Mouse (Mus musculus) embryonic facial prominence, embryonic 12.5 days (tissue): ENCODE measurements around the gene Hsp90b1. TPM values are rescaled to one million over a fixed set of nuclear protein-coding genes. Genes with fewer than 3 reads are reported as not detected.
"Not testable (repeated sequence)": the region's sequence is repeated elsewhere in the genome, so short reads cannot be mapped to it uniquely, and the experiment has no call there.

Experiments used
- ATAC-seq: fragments of 200-750 bp; cut with Nextera tagmentation; 2 replicates; pipeline ENCODE4 v1.8.0; 2017; ENCODE audit not compliant: insufficient number of reproducible peaks, insufficient read depth, low FRiP score, low TSS enrichment
- H3K27ac ChIP-seq: fragments of 300-500 bp; sonication (generic); 2 replicates; pipeline ENCODE4 v1.5.1; 2016; ENCODE audit warnings: mild to moderate bottlenecking
- H3K27me3 ChIP-seq: fragments of 300-500 bp; sonication (generic); 2 replicates; pipeline ENCODE4 v1.6.1; 2016; ENCODE audit warnings: mild to moderate bottlenecking, moderate library complexity
- H3K36me3 ChIP-seq: fragments of 300-500 bp; sonication (generic); 2 replicates; pipeline ENCODE4 v1.6.1; 2016; ENCODE audit warnings: mild to moderate bottlenecking
- H3K4me1 ChIP-seq: fragments of 300-500 bp; sonication (generic); 2 replicates; pipeline ENCODE4 v1.6.1; 2016
- H3K4me2 ChIP-seq: fragments of 300-500 bp; sonication (generic); replicated peaks from 2 replicates; pipeline ENCODE4 v1.6.1; 2016; ENCODE audit warnings: mild to moderate bottlenecking, moderate library complexity
- H3K4me3 ChIP-seq: fragments of 300-500 bp; sonication (generic); 2 replicates; pipeline ENCODE4 v1.5.1; 2016; ENCODE audit warnings: mild to moderate bottlenecking
- H3K9ac ChIP-seq: fragments of 300-500 bp; sonication (generic); 2 replicates; pipeline ENCODE4 v1.6.1; 2016; ENCODE audit warnings: mild to moderate bottlenecking, moderate library complexity
- H3K9me3 ChIP-seq: fragments of 300-500 bp; sonication (generic); 2 replicates; pipeline ENCODE4 v1.6.1; 2016; ENCODE audit warnings: mild to moderate bottlenecking, moderate library complexity
- WGBS: fragments of 180-500 bp; shearing (Covaris S2); methylation state at CpG from one replicate; pipeline ENCODE4 v1.1.7; 2016; 5-methylcytosine and 5-hydroxymethylcytosine counted together
- polyA plus RNA-seq: library from polyadenylated mRNA; unstranded; fragments of >200 nt; fragmentation: Nextera tagmentation; extraction: Ambion mirVana; gene quantifications from 2 replicates; pipeline ENCODE4 v1.2.1, GENCODE M21; 2016

Gene Hsp90b1
- polyA plus RNA-seq, 1 experiment from 2014 or later: 661 TPM

DNA sequence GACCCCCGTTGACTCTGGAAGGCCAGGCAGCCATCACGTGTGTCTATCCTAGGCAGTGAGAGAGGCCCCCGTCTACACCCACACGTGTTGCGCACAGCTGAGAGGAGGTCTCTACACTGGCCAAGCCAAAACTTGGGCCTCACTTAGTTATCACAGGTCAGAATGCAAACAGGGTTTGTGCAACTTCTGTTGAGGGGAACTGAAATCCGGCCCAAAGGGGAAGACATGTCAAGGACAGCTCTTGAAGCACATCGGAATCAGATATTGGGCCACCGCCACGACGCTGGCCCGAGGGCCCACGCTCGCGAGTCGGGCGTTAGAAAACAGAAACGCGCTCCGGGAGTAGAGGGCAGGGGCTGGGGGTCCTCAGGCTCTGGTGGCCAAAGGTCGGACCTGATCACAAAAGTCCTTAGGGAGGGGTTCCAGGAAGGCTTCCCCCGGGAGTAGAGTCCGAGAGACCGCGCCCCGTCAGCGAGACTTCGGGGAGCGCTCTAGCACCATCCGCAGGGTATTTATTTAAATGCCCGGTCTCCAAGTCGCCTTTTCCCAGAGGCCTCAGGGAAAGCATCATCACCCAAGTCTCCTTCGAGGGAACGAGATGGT is 619 bp downstream of the Hsp90b1 start:
- under 1% methylated on average over 33 of the region's 33 CpGs for WGBS
- peak overlapping the region; percentile 95 for H3K4me3 ChIP-seq
- H3K36me3 ChIP-seq: peaks cover 33% of the 10 kb centered on the region
- H3K4me2 ChIP-seq: peak overlapping the region; percentile 94
- H3K4me1 ChIP-seq: peaks cover 40% of the 10 kb centered on the region
- H3K27ac ChIP-seq: peak overlapping the region; percentile 82
- H3K9ac ChIP-seq: peak overlapping the region; percentile 94
- H3K9me3 ChIP-seq: no peaks in the 10 kb centered on the region
- ATAC-seq: no peak
- H3K27me3 ChIP-seq: no peaks in the 10 kb centered on the region

DNA sequence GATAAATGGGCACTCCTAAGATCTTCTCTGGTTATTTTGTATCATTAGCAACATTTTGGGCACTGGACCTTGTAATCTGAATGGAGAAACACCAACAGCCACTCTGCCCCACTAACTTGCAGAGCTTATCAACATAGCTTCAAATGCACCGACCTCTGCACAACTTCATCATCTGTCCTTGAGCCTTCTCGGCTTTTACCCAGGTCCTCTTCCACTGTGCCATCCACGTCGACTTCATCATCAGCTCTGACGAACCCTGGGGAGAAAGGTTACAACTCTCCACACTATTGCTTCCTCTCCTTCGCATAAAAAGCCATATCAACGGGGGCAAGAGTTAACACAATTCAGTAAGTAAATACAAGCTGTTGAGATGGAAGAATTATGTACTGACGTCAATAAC is 1.2 kb downstream of the Hsp90b1 start:
- Histone ChIP-seq H3K4me1 (peaks cover 46% of the 10 kb centered on the region), H3K27ac (no peak overlapping the region)
- WGBS: 3% methylated on average over 8 of the region's 8 CpGs

DNA sequence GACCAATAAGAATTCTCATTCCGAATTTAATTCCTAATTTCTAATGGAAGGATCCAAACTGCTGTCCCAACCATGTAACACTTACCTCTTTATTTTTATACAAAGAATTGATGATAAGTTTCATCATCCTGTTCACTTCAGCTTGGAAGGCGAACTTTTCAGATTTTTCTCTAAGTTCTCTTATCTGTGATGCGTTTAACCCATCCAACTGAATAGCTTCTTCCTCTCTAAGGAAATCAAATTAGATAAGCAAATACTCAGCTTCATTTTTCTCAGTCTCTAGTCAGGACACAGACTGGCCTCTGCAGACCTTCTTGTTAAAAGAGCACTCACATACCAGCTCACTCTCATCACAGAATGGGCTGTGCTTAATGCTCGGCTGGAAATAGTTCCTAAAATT is 1.9 kb downstream of the Hsp90b1 start:
- Histone ChIP-seq H3K27ac (0 out of 2 replicates have a peak overlapping the region, but pooled peaks have one; percentile 3), H3K4me3 (peak overlapping the region; percentile 95), H3K9me3 (no peaks in the 10 kb centered on the region), H3K9ac (peak overlapping the region; percentile 94), H3K27me3 (no peaks in the 10 kb centered on the region), H3K4me1 (peaks cover 47% of the 10 kb centered on the region), H3K4me2 (peak overlapping the region; percentile 94), H3K36me3 (peaks cover 45% of the 10 kb centered on the region)
- no peak for ATAC-seq
- 64% methylated on average over 4 of the region's 4 CpGs for WGBS

More for the DNA sequence above, 1.2 kb downstream of the Hsp90b1 start:
- H3K4me2 ChIP-seq: peak overlapping the region; percentile 94
- H3K9ac ChIP-seq: peak overlapping the region; percentile 94
- ATAC-seq: no peak
- H3K4me3 ChIP-seq: peak overlapping the region; percentile 95
- H3K27me3 ChIP-seq: no peaks in the 10 kb centered on the region
- H3K9me3 ChIP-seq: no peaks in the 10 kb centered on the region
- peaks cover 39% of the 10 kb centered on the region for H3K36me3 ChIP-seq

DNA sequence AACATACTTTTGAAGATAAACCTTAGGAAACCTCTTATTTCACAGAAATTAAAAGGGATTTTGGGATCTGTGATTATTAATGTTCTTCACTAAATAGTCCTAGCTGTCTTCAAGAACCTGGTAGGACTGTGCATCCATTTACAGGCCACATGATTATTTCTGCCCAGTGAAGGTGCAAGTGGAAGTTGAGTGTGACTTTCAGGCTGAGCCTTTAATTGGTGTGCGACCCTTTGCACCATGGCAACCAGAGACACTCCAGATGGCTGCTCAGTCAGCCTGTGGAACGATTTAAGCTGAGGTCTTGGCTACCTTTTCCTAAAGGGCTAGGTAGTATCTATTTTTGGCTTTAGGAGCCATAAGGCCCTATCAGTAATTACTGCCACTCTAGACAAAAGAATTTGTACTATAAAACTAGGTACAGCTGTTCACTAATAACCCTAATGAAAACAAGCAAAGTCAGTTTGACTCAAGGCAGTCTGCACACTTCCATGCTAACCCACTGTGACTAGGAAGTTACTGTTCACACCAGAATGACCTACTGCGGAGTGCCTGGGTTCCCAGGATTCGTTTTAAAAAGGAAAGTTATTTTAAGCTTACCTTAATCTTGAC is 2.9 kb downstream of the Hsp90b1 start:
- H3K4me1 ChIP-seq: peaks cover 47% of the 10 kb centered on the region
- H3K36me3 ChIP-seq: peaks cover 54% of the 10 kb centered on the region
- H3K4me2 ChIP-seq: peak overlapping the region; percentile 94
- no peaks in the 10 kb centered on the region for H3K9me3 ChIP-seq
- WGBS: 52% methylated on average over 4 of the region's 4 CpGs
- no peak overlapping the region for H3K27ac ChIP-seq
- 0 out of 2 replicates have a peak overlapping the region, but pooled peaks have one; percentile 17 for H3K9ac ChIP-seq
- H3K27me3 ChIP-seq: no peaks in the 10 kb centered on the region
- H3K4me3 ChIP-seq: peak overlapping the region; percentile 95; the same call in 1 of the 2 replicates
- ATAC-seq: no peak

DNA sequence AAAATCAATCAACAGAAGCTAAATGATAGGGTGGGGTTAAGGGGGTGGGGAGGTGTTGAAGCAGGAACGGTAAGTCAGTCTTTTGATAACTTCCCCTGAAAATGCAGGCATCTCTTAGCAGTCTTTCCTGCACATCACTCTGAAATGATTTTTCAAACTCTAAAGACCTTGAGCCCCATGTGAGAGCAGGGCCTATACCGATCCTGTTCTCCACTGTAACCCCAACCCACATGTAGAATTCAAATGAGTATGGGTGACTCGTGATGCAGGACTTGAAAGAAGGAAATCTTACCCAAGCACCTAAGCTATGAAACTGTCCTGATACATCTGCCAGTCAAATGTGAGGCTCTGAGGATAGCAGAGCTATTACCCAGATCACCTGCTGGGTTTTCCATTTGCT is 4.3 kb downstream of the Hsp90b1 start:
- WGBS: 65% methylated on average over 3 of the region's 3 CpGs
- ATAC-seq: no peak
- peaks cover 47% of the 10 kb centered on the region for H3K4me1 ChIP-seq
- H3K27me3 ChIP-seq: no peaks in the 10 kb centered on the region
- no peaks in the 10 kb centered on the region for H3K9me3 ChIP-seq
- peak overlapping the region; percentile 36 for H3K4me2 ChIP-seq
- H3K4me3 ChIP-seq: 0 out of 2 replicates have a peak overlapping the region, but pooled peaks have one; percentile 2
- H3K36me3 ChIP-seq: peaks cover 58% of the 10 kb centered on the region
- H3K27ac ChIP-seq: no peak overlapping the region
- H3K9ac ChIP-seq: no peak overlapping the region

DNA sequence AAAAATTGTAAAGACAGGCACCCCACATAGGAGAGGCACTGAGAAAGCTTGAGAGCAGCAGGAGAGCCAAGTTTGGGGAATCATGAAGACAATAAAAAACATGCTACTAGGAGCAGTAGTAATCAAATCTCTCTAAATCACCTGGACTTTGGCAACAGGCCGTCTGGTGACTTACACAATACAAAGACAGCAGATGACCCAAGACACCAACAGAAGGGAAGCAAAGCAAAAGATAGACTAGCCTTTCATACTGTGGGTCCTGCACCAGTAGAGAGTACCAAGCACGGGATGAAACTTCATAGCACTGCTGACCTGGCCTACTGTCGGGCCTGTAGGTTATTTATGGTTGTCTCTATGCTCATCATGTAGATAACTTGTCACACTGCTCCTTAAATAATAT is 5.1 kb downstream of the Hsp90b1 start:
- Histone ChIP-seq H3K27me3 (no peaks in the 10 kb centered on the region), H3K4me1 (peaks cover 47% of the 10 kb centered on the region), H3K36me3 (peaks cover 65% of the 10 kb centered on the region), H3K27ac (no peak overlapping the region), H3K4me2 (peak overlapping the region; percentile 36), H3K4me3 (no peak overlapping the region), H3K9me3 (no peaks in the 10 kb centered on the region), H3K9ac (no peak overlapping the region)
- no peak for ATAC-seq
- 70% methylated on average over 3 of the region's 3 CpGs for WGBS

DNA sequence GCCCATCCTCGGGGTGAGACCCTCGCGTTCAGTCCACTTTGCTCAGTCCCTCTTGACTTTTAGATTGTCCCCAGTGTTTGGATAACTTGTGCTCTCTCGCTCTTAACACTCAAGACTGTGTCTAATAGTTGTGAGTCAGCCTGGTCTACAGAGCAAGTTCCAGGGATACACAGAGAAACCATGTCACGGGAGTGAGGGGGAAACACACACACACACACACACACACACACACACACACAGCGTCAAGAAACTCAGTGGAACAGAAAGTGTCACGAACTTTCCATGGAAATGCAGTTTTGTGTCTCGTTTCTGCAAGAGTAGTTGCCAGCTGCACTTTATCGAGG is 19.3 kb downstream of the Hsp90b1 start:
- ATAC-seq, H3K27ac ChIP-seq: not testable (repeated sequence)

DNA sequence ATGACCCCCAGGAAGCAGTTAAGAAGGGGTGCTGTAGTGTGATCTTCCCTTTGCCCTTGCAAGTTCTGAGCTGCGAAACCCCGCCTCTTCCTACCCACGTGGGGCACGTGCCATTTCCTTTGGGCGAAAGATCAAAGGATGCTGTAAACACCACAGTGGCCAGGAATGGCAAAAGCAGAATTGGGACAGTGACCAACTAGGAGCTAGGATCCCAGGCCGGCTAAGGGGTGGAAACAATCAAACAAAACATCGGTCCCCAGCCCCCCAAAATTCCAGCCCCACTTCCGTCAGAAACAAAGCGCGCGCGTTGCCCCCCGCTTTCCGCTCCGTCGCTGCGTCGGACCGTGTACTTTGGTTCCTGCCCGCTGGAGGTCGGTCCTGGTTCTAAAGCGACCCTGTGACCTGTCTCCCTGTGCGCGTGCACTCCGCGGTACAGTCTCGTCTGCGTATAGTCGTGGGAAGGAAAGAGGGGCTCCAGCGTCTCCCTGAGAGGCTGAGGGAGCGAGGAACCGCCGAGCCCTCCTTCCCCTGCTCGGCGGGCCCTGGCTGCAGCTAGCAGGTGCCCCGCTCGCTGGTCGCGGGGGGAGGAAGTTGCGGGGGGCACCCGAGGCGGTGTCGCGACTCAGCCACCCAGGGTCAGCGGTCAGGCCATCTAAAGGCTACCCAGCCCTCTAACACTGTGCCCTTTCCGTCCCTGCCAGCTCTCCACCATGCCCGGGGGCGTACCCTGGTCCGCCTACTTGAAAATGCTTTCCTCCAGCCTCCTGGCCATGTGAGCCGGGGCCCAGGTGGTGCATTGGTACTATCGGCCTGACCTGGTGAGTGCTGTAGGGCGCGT is 19.9 kb downstream of the Hsp90b1 start:
- not testable (repeated sequence) for H3K4me1 ChIP-seq, H3K36me3 ChIP-seq, H3K27me3 ChIP-seq, H3K9me3 ChIP-seq
- WGBS: 1% methylated on average over 53 of the region's 53 CpGs
- ATAC-seq: peak; percentile 86
- peak overlapping the region; percentile 65 for H3K9ac ChIP-seq
- peak overlapping the region; percentile 69 for H3K4me2 ChIP-seq
- H3K4me3 ChIP-seq: peak overlapping the region; percentile 63
- peak overlapping the region; percentile 70; the same call in 1 of the 2 replicates for H3K27ac ChIP-seq

More for the DNA sequence above, 19.3 kb downstream of the Hsp90b1 start:
- peaks cover 13% of the 10 kb centered on the region for H3K36me3 ChIP-seq
- WGBS: 26% methylated on average over 9 of the region's 9 CpGs
- H3K4me1 ChIP-seq, H3K9me3 ChIP-seq, H3K27me3 ChIP-seq: not testable (repeated sequence)
- H3K9ac ChIP-seq: peak overlapping the region; percentile 65
- H3K4me2 ChIP-seq: peak overlapping the region; percentile 69
- H3K4me3 ChIP-seq: peak overlapping the region; percentile 63

DNA sequence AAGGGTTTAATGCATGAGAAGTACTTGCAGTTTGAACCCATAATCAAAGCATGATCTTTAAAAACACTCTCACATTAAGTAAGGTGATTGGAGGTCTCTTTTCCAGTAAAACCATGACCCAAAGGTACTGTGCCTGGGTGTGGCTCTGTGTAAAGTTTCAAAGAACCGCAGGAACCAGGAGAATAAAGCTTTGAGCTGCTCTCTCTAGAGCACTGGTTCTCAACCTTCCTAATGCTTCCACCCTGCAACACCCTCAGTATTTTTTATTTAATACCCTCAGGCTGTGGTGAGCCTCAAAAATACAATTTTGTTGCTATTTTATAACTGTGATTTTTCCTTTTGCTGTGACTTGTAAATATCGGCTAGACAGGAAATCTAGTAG is 20.5 kb downstream of the Hsp90b1 start:
- WGBS: 38% methylated on average over 2 of the region's 2 CpGs
- H3K9ac ChIP-seq, H3K4me1 ChIP-seq, H3K9me3 ChIP-seq, H3K36me3 ChIP-seq, H3K27me3 ChIP-seq, H3K27ac ChIP-seq: not testable (repeated sequence)
- Histone ChIP-seq H3K4me2 (peak overlapping the region; percentile 69), H3K4me3 (peak overlapping the region; percentile 63)
- 0 out of 2 replicates have a peak, but pooled peaks have one; percentile 9 for ATAC-seq

DNA sequence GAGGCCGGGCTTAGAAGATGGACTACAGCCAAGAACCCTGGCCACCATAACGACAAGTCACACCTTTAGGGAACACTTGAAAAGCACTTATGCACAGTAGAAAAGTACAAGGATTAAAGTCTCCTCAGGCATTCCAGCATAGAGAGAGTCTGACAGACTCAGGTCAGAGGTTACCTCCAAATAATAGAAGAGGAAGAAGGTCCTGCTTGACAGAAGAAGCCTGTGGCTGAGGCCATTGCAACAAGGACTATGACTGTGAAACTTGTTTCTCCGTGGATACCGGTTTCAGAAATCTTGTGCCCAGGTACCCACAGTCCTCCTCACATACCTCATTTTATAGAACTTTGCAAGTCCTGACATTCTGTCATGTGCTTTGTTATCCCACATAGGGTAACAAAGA is 34.8 kb downstream of the Hsp90b1 start:
- not testable (repeated sequence) for H3K36me3 ChIP-seq, H3K27me3 ChIP-seq, H3K27ac ChIP-seq, H3K9me3 ChIP-seq, H3K4me3 ChIP-seq, H3K4me1 ChIP-seq, H3K4me2 ChIP-seq, H3K9ac ChIP-seq, ATAC-seq
- WGBS: 81% methylated on average over 4 of the region's 4 CpGs
